8 mouse cellular contexts compared by ENCODE assay signal in genomic region chr13:78202574-78203347, GRCm38 (mm10). TPM values are rescaled to one million over a fixed set of nuclear protein-coding genes. Genes with fewer than 3 reads are reported as not detected.
DNase-seq lines count a peak whose midpoint lies in the region; ATAC-seq and TF ChIP-seq lines count a peak whose summit lies in the region.

No protein-coding gene starts in this region.

- ATAC-seq in forebrain, embryonic 13.5 days: peak; percentile 0
- peak; percentile 1; the same call in 1 of the 2 replicates for ATAC-seq in kidney, postnatal 0 days (replicated peaks; ENCODE audit: low FRiP score, low read depth)

- no peaks in the 10 kb centered on the region for H3K9me3 ChIP-seq in forebrain, embryonic 13.5 days (replicated peaks)
- H3K9me3 ChIP-seq in kidney, postnatal 0 days (replicated peaks; ENCODE audit: low read length): no peaks in the 10 kb centered on the region
- H3K9me3 ChIP-seq in midbrain, embryonic 10.5 days (replicated peaks): no peaks in the 10 kb centered on the region

- no peak for TF ChIP-seq CTCF in kidney, postnatal 0 days (IDR thresholded peaks at IDR 0.05; ENCODE audit: low read depth)

- H3K36me3 ChIP-seq in forebrain, embryonic 13.5 days (ENCODE audit: poor library complexity, severe bottlenecking): no peaks in the 10 kb centered on the region
- no peaks in the 10 kb centered on the region for H3K36me3 ChIP-seq in kidney, postnatal 0 days (ENCODE audit: insufficient read depth, low read length)
- peaks cover 3% of the 10 kb centered on the region for H3K36me3 ChIP-seq in midbrain, embryonic 10.5 days

- under 1% methylated on average over 47 of the region's 47 CpGs for WGBS in forebrain, embryonic 13.5 days
- WGBS in kidney, postnatal 0 days: under 1% methylated on average over 47 of the region's 47 CpGs
- under 1% methylated on average over 47 of the region's 47 CpGs for WGBS in midbrain, embryonic 10.5 days

- H3K4me2 ChIP-seq in forebrain, embryonic 13.5 days: peak overlapping the region; percentile 78
- H3K4me2 ChIP-seq in kidney, postnatal 0 days (ENCODE audit: low read length): peak overlapping the region; percentile 92

- peak overlapping the region; percentile 95 for H3K9ac ChIP-seq in forebrain, embryonic 13.5 days
- peak overlapping the region; percentile 67 for H3K9ac ChIP-seq in kidney, postnatal 0 days (ENCODE audit: low read depth, low read length)

- H3K27ac ChIP-seq in forebrain, embryonic 13.5 days: peak overlapping the region; percentile 98
- H3K27ac ChIP-seq in kidney, postnatal 0 days: peak overlapping the region; percentile 92
- H3K27ac ChIP-seq in midbrain, embryonic 10.5 days (replicated peaks): peak overlapping the region; percentile 99

- H3K4me1 ChIP-seq in forebrain, embryonic 13.5 days: peaks cover 36% of the 10 kb centered on the region
- H3K4me1 ChIP-seq in kidney, postnatal 0 days (replicated peaks; ENCODE audit: insufficient read depth, low read length): peaks cover 5% of the 10 kb centered on the region; the same call in 1 of the 2 replicates
- H3K4me1 ChIP-seq in midbrain, embryonic 10.5 days: peaks cover 49% of the 10 kb centered on the region

- DNase-seq in adrenal gland, adult 18-20 months (ENCODE audit: low spot score in 2 of 2): peak; percentile 49 to 71
- DNase-seq in adrenal gland, adult 8-10 months: no peak
- DNase-seq in thymus, postnatal 4 days: peak; percentile 39
- DNase-seq in thymus, postnatal 10 days (ENCODE audit: low spot score in 2 of 2): no peak
- peak; percentile 57 for DNase-seq in kidney, postnatal 0 days (ENCODE audit: low spot score)
- no peak for DNase-seq in midbrain, embryonic 10.5 days (ENCODE audit: low spot score)
- no peak for DNase-seq in spleen, adult 12 weeks (ENCODE audit: low spot score)

- peak overlapping the region; percentile 95 for H3K4me3 ChIP-seq in forebrain, embryonic 13.5 days
- peak overlapping the region; percentile 82 for H3K4me3 ChIP-seq in kidney, postnatal 0 days (replicated peaks; ENCODE audit: low read depth, low read length)
- peak overlapping the region; percentile 96 for H3K4me3 ChIP-seq in midbrain, embryonic 10.5 days

- H3K27me3 ChIP-seq in forebrain, embryonic 13.5 days: peaks cover 23% of the 10 kb centered on the region
- H3K27me3 ChIP-seq in kidney, postnatal 0 days (ENCODE audit: insufficient read depth, low read length): no peaks in the 10 kb centered on the region
- peaks cover 16% of the 10 kb centered on the region; the same call in 1 of the 2 replicates for H3K27me3 ChIP-seq in midbrain, embryonic 10.5 days (ENCODE audit: low read depth, poor library complexity, severe bottlenecking)

RNA-seq across cellular contexts. Expression of gene Nr2f1, which starts 3.2 kb away (rescaled TPM):
- 10 to 100 TPM; 21.5 to 24.1 TPM for total RNA-seq in adrenal gland, adult 18-20 months (2021)
- total RNA-seq in adrenal gland, adult 8-10 months (2022): 10 to 100 TPM; 19.1 to 26.2 (median 21.7) TPM
- polyA plus RNA-seq in forebrain, embryonic 13.5 days (2015; fragmentation: Nextera tagmentation; extraction: Ambion mirVana): 94.7 and 112 TPM in 2 replicates
- 9.8 and 11.2 TPM in 2 replicates for polyA plus RNA-seq in kidney, postnatal 0 days (2015; fragmentation: Nextera tagmentation; extraction: Ambion mirVana)
- polyA plus RNA-seq in midbrain, embryonic 10.5 days (2016; fragmentation: Nextera tagmentation; extraction: Ambion mirVana): 53.1 and 57.4 TPM in 2 replicates

Comparison
In these comparisons a context has a peak if more than half of its experiments do, and no peak if none do; other contexts are left out.
1. DNase-seq: peak in adrenal gland, adult 18-20 months (2 of 2), thymus, postnatal 4 days (single experiment) and kidney, postnatal 0 days (single experiment); none in adrenal gland, adult 8-10 months (single experiment), thymus, postnatal 10 days (0 of 2), midbrain, embryonic 10.5 days (single experiment) and spleen, adult 12 weeks (single experiment).
2. Peak in every context shown above with its lines, with median percentiles within 50 percentile points of each other: H3K27ac ChIP-seq and H3K4me3 ChIP-seq.